Mouse (Mus musculus) liver, adult 2 months (tissue): ENCODE measurements at regions not wholly inside any gene's neighbourhood (a gene's known extent, or its start where the extent isn't known, plus 50 kb on each side); places are given as distances from the start of the nearest gene placed in this dataset.

Experiments used
- DNase-seq: peaks from one replicate; pipeline ENCODE4 v3.0.0-alpha.2; 2011; ENCODE audit warnings: low read depth, low spot score; ENCODE audit errors: extremely low read depth
- H3K27ac ChIP-seq: fragments of 200-500 bp; replicated peaks from 2 replicates; pipeline ENCODE4 v1.5.1; 2012; ENCODE audit warnings: low read depth, mild to moderate bottlenecking, control low read depth, inconsistent platforms, low read length; ENCODE audit not compliant: insufficient read depth
- H3K27me3 ChIP-seq: fragments of 200-500 bp; 2 replicates; pipeline ENCODE4 v1.6.1; 2012; ENCODE audit warnings: mild to moderate bottlenecking, moderate library complexity, low read length, inconsistent platforms; ENCODE audit not compliant: control insufficient read depth, insufficient read depth
- H3K36me3 ChIP-seq: fragments of 200-500 bp; 2 replicates; pipeline ENCODE4 v1.6.1; 2012; ENCODE audit warnings: low read length, inconsistent platforms; ENCODE audit not compliant: control insufficient read depth, insufficient read depth
- H3K4me1 ChIP-seq: fragments of 200-500 bp; 2 replicates; pipeline ENCODE4 v1.6.1; 2011; ENCODE audit warnings: low read length; ENCODE audit not compliant: control insufficient read depth, insufficient read depth
- H3K4me3 ChIP-seq: fragments of 200-500 bp; 2 replicates; pipeline ENCODE4 v1.5.1; 2011; ENCODE audit warnings: low read depth, mild to moderate bottlenecking, control low read depth, low read length, moderate library complexity; ENCODE audit not compliant: insufficient read depth
- H3K79me2 ChIP-seq: fragments of 200-500 bp; 2 replicates; pipeline ENCODE4 v1.6.1; 2012; ENCODE audit warnings: inconsistent platforms, mild to moderate bottlenecking, low read length, moderate library complexity; ENCODE audit not compliant: control insufficient read depth, insufficient read depth
- H3K9ac ChIP-seq: fragments of 200-500 bp; 2 replicates; pipeline ENCODE4 v1.6.1; 2012; ENCODE audit warnings: low read depth, mild to moderate bottlenecking, control low read depth, inconsistent platforms, low read length
- CTCF ChIP-seq: fragments of 200-500 bp; IDR thresholded peaks from 2 replicates; pipeline ENCODE4 v1.5.1; 2011; ENCODE audit warnings: low read depth, low read length, control low read depth
- POLR2A ChIP-seq: fragments of 200-500 bp; IDR thresholded peaks from 2 replicates; pipeline ENCODE4 v1.6.1; 2011; ENCODE audit warnings: low read length, control low read depth; ENCODE audit not compliant: insufficient read depth; ENCODE audit errors: extremely low read depth
- WGBS: fragments of 180-500 bp; shearing (Covaris S2); methylation state at CpG from one replicate; pipeline ENCODE4 v1.1.7; 2018; 5-methylcytosine and 5-hydroxymethylcytosine counted together

DNA sequence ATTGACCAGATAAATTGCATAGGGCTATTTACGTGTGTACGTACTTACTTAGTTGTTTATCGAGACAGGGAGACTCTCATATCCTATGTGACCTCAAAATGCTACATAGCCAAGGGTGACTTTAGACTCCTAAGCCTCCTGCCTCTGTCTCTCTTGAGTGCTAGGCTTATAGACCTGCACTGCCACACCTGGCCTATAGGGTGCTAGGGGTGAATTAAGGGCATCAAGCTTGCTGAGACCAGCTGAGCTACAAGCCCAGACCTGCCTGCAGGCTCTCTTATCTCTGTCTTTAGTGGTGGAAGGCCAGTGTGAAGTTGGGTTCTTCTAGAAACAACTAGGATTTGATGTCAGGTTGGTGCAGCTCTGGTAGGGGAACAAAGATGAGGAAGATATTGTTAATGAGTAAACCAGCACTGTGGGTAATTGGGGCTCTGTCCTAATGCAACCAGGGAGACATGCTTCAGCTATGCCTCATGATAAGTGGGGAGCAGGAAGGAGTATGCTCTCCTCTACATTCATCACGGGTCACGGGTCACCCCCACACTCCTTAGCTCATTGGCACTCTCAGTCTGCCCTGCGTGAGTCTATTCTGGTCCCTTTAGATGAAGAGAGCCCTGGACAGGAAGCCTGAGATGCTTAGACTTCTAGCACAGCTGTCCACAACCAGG lies 387.8 kb downstream of the Med13l start:
- Histone ChIP-seq H3K9ac (no peak overlapping the region), H3K4me3 (no peak overlapping the region), H3K27me3 (no peaks in the 10 kb centered on the region), H3K27ac (no peak overlapping the region), H3K4me1 (no peaks in the 10 kb centered on the region), H3K36me3 (no peaks in the 10 kb centered on the region), H3K79me2 (no peaks in the 10 kb centered on the region)
- TF ChIP-seq CTCF (no peak), POLR2A (no peak)
- 88% methylated on average over 6 of the region's 6 CpGs for WGBS
- DNase-seq, result no peak

DNA sequence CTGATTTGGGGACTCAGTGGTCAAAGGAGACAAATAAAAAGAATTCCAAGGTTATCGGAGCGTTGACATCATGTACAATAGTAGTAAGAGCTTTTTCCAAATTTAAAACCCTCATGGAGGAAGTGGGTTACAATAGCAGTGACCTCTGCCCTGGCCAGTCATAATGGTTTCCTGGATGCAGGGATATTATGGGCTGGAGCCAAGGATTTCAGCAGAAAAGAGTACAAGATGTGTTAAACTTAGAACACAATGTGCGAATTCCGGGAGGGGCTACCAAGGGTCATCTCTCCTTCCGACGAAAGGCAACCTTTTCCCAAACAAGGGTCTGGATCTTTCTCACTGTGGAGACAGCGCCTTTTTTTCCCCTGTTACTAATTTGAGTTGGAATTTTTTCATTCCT lies 390.6 kb downstream of the Med13l start:
- Histone ChIP-seq H3K4me1 (no peaks in the 10 kb centered on the region), H3K36me3 (no peaks in the 10 kb centered on the region), H3K27me3 (no peaks in the 10 kb centered on the region), H3K27ac (no peak overlapping the region), H3K79me2 (no peaks in the 10 kb centered on the region), H3K4me3 (no peak overlapping the region), H3K9ac (no peak overlapping the region)
- no peak for DNase-seq
- TF ChIP-seq CTCF, result no peak
- 70% methylated on average over 7 of the region's 7 CpGs for WGBS

DNA sequence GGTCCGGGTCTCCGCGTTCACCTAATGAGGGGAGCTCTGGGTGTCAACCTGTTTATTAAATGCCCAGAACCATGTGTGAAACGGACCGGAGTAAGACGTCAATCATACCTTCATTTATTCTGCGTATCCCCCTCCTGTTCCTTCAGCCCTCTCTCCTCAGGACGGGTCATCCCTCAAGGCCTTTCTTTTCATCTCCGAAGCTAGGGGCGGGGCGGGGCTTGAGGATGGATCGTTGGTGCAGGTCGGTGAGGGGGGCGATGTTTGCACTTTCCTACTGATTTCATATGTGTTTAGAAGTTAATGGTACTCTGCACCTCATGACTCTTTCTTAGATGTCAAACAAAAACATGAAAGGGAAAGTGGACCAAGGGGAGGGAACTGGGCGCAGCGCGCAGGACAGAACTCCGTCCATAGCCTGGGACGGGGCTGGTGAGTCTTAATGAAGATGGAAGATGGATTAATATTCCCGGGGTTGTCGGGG lies 400.1 kb downstream of the Med13l start:
- no peaks in the 10 kb centered on the region for H3K27me3 ChIP-seq
- DNase-seq, result no peak
- WGBS, result 78% methylated on average over 21 of the region's 21 CpGs

DNA sequence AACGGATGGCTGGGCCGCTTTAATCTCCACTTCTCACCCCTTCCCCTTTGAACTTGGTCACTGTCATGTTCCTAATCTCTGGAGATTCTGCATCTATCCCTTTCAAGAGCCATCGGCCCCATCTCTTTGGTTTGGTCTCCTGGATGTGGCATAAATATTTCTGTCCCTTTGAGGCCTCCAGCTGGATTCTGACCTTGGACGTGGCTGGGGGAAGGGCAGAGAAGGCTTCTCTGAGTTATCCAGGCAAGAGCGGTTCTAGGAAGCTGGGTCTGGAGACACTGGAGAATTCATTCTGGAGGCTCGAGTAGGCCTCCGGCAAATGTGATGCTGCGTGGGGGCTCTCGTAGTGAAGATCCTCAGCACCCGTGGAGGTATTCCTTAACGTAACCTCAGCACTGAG lies 400.6 kb downstream of the Med13l start:
- Histone ChIP-seq H3K27me3 (no peaks in the 10 kb centered on the region), H3K79me2 (no peaks in the 10 kb centered on the region), H3K27ac (no peak overlapping the region), H3K9ac (no peak overlapping the region), H3K36me3 (no peaks in the 10 kb centered on the region), H3K4me1 (no peaks in the 10 kb centered on the region), H3K4me3 (no peak overlapping the region)
- TF ChIP-seq CTCF, result no peak
- no peak for TF ChIP-seq POLR2A
- no peak for DNase-seq
- 74% methylated on average over 11 of the region's 11 CpGs for WGBS

More for the DNA sequence above, 400.1 kb downstream of the Med13l start:
- no peak overlapping the region for H3K27ac ChIP-seq
- no peaks in the 10 kb centered on the region for H3K4me1 ChIP-seq
- no peak overlapping the region for H3K9ac ChIP-seq
- no peak overlapping the region for H3K4me3 ChIP-seq
- no peak for TF ChIP-seq CTCF
- TF ChIP-seq POLR2A, result no peak
- no peaks in the 10 kb centered on the region for H3K36me3 ChIP-seq
- no peaks in the 10 kb centered on the region for H3K79me2 ChIP-seq

DNA sequence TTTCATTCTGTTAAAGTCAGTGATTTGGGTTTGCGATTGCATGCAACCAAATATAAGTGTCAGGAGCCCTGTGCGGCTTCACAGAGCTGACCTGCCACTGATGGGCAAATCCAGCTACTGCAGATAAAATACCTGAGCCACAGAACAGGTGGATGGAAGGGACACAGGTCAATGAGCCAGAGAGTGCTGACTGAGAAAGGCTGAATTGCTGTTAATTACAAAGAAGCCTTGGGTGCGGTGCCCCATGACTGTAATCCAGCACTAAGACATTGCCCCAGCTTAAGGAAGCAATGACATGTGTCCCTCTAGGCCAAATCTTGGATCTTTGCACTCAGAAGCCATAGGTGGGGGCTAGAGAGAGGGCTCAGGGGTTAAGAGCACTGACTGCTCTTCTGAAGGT lies 401.7 kb downstream of the Med13l start:
- Histone ChIP-seq H3K4me3 (no peak overlapping the region), H3K4me1 (no peaks in the 10 kb centered on the region), H3K27ac (no peak overlapping the region), H3K9ac (no peak overlapping the region), H3K36me3 (no peaks in the 10 kb centered on the region), H3K27me3 (no peaks in the 10 kb centered on the region), H3K79me2 (no peaks in the 10 kb centered on the region)
- no peak for DNase-seq
- 94% methylated on average over 3 of the region's 3 CpGs for WGBS
- TF ChIP-seq POLR2A, result no peak
- TF ChIP-seq CTCF, result no peak

DNA sequence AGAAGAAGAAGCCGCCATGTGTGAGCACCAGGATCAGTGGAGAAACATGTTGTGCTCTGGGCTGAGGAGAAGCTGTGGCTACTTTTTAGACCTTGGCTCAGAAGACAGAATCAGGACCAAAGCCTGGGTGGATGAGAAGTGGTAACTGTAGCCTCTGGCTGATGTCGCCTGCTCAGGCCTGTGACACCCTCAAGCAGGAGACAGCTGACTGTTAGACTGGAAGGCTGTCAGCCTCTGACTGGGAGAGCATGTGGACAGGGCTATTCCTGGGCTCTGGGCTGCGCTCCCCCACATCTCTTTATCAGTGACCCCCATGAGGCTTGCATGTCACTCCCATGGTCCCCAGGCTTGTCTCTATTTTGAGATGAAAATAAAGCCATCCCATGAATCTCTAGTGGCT lies 402.5 kb downstream of the Med13l start:
- WGBS, result 88% methylated on average over 3 of the region's 3 CpGs
- H3K36me3 ChIP-seq, result no peaks in the 10 kb centered on the region
- no peak overlapping the region for H3K4me3 ChIP-seq
- no peaks in the 10 kb centered on the region for H3K4me1 ChIP-seq
- no peaks in the 10 kb centered on the region for H3K79me2 ChIP-seq
- no peak for TF ChIP-seq CTCF
- TF ChIP-seq POLR2A, result no peak
- H3K9ac ChIP-seq, result no peak overlapping the region
- no peak for DNase-seq
- no peaks in the 10 kb centered on the region for H3K27me3 ChIP-seq
- no peak overlapping the region for H3K27ac ChIP-seq
